Mouse (Mus musculus) left cerebral cortex, adult 18-20 months (tissue): ENCODE measurements at regions not wholly inside any gene's neighbourhood (a gene's known extent, or its start where the extent isn't known, plus 50 kb on each side); places are given as distances from the start of the nearest gene placed in this dataset.

Source experiments
- DNase-seq, 2 experiments: peaks; one replicate each; pipeline ENCODE4 v3.0.0; 2021 to 2022; ENCODE audit warnings: low spot score in 2 of 2, mixed read lengths in 1 of 2

DNA sequence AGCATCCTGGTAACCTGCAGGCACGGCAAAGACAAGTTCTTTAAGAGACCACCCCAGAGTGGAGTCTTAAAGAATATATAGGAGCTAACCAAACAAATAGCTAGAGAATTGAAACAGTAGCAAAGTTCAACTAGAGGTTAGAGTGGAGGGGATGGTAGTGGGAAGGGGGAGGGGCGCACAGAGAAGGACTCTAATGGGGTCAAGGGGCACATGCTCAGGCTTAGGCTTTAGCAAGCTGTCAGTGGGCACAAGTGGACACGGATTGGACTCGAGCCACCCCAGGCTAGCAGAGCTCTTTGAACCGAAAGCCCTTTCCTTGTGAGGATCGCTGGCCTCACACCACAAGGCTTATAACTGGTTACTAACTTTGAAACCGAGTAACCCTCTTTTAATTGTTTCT, 53.4 kb upstream of the Sipa1l1 start:
- no peak for DNase-seq
